Mouse (Mus musculus): ENCODE data around the gene Gm37419. TPM values are rescaled to one million over a fixed set of nuclear protein-coding genes. Genes with fewer than 3 reads are reported as not detected.

Gm37419 gene
- total RNA-seq, 2 experiments from 2014 or later: not detected

DNA sequence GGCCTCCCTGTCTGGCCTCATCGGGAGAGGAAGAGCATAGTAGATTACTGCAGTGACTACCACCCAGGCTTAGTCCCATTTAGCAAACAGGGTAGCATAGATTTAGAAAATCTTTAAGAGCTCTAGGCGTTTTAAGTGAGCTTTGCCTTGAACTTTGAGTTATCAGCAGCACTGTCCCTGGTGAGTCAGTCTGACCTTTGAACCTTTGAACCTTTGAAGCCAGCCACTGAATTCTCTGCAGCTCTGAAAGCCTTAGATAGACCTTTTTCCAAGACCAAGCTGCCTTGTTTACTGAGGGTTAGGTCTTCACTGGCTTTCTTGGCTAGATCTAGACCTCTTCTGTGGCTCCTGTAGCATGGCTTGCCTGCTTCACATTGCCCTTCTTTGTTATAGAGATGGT lies 46.2 kb downstream of the Gm37419 start:
- intact Hi-C loops (cut with DNase I): no loop called here
- DNase-seq (ENCODE audit: low spot score in 2 of 2): no peak

DNA sequence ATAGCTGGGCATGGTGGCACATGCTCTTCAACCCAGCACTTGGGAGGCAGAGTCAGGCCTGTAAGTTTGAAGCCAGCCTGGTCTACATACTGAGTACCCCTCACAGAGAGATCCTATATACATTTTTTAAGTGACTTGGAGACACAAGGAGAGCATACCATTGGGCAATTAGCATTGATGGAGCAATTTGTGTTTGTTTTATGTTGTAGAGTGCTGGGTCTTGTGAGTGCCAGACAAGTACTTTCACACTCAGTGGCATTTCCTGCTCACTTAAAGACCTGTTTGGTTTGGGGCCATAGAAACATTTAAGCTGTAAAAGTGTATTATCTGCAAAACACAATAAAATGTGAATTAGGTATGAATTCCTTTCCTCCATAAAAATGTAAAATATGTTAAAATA lies 47.5 kb downstream of the Gm37419 start:
- DNase-seq (ENCODE audit: low spot score in 2 of 2): no peak

DNA sequence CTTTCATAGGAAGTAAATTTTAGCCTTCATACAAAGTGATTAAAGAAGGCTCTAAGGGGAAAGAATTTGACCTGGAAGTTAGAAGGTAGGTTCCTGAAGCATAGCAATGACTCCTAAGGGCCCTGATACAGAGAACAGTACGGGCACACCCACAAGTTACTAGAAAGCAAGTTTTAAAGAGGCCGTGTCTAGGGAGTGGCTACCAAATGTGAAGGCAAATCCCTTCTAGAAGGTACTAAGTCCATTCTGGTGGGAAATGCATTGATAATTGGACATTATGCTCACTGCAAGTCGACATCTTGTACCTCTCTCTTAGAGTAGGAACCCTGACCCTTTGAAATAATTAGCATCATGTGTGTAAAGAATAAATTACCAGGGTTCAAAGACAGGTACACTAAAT lies 48.1 kb downstream of the Gm37419 start:
- intact Hi-C loops (cut with DNase I): no loop called here
- no peak for DNase-seq (ENCODE audit: low spot score in 2 of 2)

More for the DNA sequence above, 47.5 kb downstream of the Gm37419 start:
- intact Hi-C loops (cut with DNase I): no loop called here

Other genes with a start within 250 kb of the Gm37419 start
- 100 to 1,000 TPM; 409 to 480 TPM for gene Sst, start 97.5 kb upstream of the Gm37419 start, total RNA-seq (2021)
- not detected for gene Rtp2, start 56.1 kb upstream of the Gm37419 start, total RNA-seq (2021)
- 10 to 100 TPM; 26.0 to 30.1 TPM for gene Bcl6, start 370 bp downstream of the Gm37419 start, total RNA-seq (2021)

All from left cerebral cortex, postnatal 36 days (tissue).